Mouse (Mus musculus): ENCODE data around the gene Camk2d. TPM values are rescaled to one million over a fixed set of nuclear protein-coding genes. Genes with fewer than 3 reads are reported as not detected.

Camk2d gene
- polyA plus RNA-seq (2012; rRNA removed; ENCODE audit: low replicate concordance) = 44.6 and 46.5 TPM in 2 replicates

GRCm38 (mm10) chr3:126596086-126596485 is at the start of gene Camk2d:
Gene Camk2d (plus strand): TSS chr3:126596302.

Other genes with a start within 250 kb of the Camk2d start
- gene Arsj, start 232.6 kb upstream of the Camk2d start, polyA plus RNA-seq (2012; rRNA removed; ENCODE audit: low replicate concordance) = 0.11 and 0.18 TPM in 2 replicates

Measured in duodenum, adult 2 months (tissue).